Mouse (Mus musculus) splenic B cell, adult 2 months (primary cell): ENCODE data around the gene Pdhx.
A peak's percentile ranks its signal among the peaks of the same experiment; 100 is the strongest.

Experiments
- DNase-seq: peaks from one replicate; pipeline ENCODE4 v3.0.0-alpha.2; 2011; ENCODE audit warnings: low read depth, low spot score
- H3K27me3 ChIP-seq: 2 replicates; pipeline ENCODE4 v1.6.1; 2012; ENCODE audit warnings: mild to moderate bottlenecking, low read length, moderate library complexity, mixed read lengths; ENCODE audit not compliant: control insufficient read depth, poor library complexity, insufficient read depth, severe bottlenecking
- H3K36me3 ChIP-seq: 2 replicates; pipeline ENCODE4 v1.6.1; 2012; ENCODE audit warnings: mild to moderate bottlenecking, low read length, moderate library complexity, mixed read lengths; ENCODE audit not compliant: control insufficient read depth, poor library complexity, insufficient read depth, severe bottlenecking

Pdhx gene

DNA sequence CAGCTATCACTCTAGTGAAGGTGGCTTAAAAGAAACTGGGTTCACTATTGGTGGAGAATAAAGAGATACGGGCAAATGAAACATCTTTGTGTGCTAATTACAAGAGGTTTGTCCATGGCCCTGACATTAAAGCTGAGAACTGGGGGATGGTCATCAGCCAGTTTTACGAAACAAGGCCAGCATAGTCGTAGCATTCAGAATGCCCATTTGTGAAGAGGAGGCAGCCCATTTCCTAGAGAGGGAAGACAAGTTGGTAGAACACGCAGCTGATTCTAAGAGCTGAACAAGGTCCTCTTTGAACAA is 85.7 kb downstream of the Pdhx start:
- Histone ChIP-seq H3K36me3 (no peaks in the 10 kb centered on the region), H3K27me3 (no peaks in the 10 kb centered on the region)
- DNase-seq: no peak

DNA sequence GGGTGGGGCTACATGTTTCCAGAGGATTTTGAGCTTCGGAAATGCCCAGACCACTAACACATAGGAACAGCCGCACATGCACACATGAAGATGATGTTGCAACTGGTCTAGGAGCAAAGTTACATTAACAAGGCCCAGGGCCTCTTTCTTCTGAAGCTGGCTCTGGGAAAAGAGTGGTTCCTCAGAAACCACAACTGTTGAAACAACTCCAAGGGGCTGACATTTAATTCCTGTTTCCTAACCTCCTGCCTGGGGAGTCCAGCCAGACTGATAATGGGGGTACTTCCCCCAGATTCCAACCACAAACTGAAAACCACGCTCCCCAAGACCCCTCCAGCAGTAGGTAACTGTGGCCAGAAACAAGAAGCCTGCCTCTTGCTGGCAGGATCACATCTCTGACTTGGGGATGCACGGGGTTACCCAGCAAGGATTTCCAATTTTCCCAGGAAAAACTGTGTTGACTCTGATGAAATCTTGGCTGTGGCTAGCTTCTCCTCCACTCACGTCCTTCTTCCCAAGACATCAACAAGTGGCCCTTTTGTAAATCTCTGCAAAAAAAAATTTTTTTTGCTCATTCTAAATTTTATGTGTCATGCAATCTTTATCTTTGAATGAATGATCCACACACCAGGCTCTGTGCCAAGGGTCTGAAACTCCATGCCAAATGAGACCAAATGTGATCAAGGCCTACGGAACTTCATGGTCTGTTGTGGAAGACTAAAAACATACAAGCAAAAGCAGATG is 86.2 kb downstream of the Pdhx start:
- Histone ChIP-seq H3K27me3 (no peaks in the 10 kb centered on the region), H3K36me3 (no peaks in the 10 kb centered on the region)
- no peak for DNase-seq

DNA sequence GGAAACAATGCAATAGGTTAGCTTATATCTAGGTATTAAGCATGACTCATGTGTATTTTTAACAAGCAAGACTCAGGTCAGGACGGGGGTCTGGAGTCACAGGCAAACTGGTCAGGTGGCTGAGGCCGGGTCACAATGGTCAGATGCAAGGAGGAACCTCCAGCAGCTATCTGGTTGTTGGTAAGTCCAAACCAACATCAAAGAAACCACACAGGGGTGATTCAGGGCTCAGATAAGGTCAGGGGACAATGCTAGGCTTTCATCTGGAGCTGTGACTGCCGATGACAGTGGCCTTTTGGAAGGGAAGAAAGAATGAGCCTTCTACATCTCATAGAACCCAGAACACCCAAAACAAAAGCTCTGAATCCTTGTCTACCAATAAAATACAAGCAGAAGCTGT is 86.9 kb downstream of the Pdhx start:
- Histone ChIP-seq H3K36me3 (no peaks in the 10 kb centered on the region), H3K27me3 (no peaks in the 10 kb centered on the region)
- no peak for DNase-seq

DNA sequence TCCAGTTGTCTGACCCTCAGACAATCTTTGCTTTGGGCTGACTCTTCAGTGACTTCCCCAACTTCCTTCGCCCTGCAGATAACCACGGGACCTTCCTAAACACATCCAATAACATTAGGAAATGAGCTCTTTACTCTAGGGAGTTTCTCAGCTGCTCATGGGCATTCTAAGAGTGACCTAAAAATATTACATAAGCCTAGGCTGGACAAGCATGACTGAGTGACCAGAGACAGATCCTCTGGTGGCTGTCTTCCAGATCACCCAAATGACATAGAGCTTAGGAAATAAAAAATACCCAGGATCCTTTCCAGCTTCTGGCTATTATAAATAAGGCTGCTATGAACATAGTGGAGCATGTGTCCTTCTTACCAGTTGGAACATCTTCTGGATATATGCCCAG is 90.5 kb downstream of the Pdhx start:
- H3K36me3 ChIP-seq: no peaks in the 10 kb centered on the region
- no peaks in the 10 kb centered on the region for H3K27me3 ChIP-seq
- DNase-seq: no peak

DNA sequence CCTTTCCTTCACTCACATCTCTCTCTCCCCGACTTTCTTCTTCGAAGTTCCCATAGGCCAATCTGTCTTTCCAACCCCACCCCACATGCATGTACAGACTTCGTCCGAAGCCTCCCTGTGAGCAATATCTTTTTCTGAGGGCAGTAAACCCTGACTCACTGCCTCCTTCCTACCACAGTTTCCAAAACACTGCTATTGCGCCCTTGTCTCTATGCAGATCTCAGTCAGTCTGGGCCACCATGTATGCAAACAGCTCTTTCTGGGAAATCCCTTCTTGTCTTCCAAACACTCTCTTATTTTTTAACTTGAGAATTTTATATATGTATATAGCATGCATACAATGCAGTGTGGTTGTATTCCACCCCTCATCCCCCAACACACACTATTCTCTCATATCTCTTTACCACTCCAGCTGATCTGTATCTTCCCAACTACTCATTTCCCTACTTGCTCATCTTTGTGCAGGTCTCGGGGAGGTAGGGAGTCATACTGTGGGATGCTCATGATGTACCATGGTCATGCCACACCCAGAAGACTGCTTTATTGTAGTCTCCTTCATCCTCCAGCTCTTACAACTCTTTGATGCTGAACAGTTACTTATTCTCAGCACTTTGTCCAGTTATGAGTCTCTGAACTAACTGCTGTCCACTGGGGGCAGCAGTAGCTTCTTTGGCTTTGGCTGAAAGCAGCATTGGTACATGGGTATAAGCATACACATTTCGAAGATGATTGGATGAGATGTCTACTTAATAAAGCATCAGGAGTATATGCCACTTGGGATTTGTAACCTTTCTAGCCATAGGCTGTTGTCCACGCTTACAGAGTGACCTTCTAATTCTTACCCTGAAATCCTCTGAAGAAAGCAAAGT is 91.6 kb downstream of the Pdhx start:
- DNase-seq: peak; percentile 69

DNA sequence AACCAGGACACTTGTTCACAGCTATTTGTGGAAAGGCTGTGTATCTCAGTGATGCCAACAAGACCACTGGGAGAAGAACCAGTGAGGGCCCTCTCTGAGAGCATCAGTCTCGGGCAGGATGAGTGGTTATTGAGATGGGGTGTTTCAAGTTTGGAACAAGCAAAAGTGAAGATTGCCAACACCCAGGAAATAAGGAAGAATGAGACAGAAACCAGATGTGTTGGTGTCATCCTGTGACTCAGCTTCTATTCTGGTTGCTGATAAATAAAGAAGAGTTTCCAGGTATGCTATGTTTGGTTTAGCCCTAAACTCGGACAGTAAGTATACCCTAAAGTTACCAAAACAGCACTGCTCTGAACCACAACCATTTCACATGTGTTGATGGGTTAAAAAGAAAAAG is 92.4 kb downstream of the Pdhx start:
- H3K27me3 ChIP-seq: no peaks in the 10 kb centered on the region
- H3K36me3 ChIP-seq: no peaks in the 10 kb centered on the region
- peak; percentile 17 for DNase-seq

More for the DNA sequence above, 91.6 kb downstream of the Pdhx start:
- Histone ChIP-seq H3K27me3 (no peaks in the 10 kb centered on the region), H3K36me3 (no peaks in the 10 kb centered on the region)

DNA sequence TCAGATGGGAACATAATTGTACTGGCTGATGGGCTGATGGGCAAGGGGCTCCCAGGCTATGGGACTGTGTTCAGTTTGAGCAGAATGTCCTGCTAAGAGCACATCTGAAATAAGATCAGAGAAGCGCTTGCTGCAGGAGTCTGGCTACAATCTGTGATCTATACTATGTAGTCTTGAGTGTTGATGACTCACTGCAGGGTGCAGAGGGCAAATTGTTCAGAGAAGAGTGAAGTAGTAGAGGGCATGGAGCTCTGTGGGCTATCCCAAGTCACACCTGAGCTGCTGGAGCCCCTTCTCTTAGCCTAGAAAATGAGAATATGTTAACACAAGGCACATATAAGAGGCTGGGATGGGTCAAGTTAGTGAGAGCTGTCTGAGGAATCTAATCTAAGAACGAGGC is 93.8 kb downstream of the Pdhx start:
- DNase-seq: no peak
- H3K27me3 ChIP-seq: no peaks in the 10 kb centered on the region
- H3K36me3 ChIP-seq: no peaks in the 10 kb centered on the region

DNA sequence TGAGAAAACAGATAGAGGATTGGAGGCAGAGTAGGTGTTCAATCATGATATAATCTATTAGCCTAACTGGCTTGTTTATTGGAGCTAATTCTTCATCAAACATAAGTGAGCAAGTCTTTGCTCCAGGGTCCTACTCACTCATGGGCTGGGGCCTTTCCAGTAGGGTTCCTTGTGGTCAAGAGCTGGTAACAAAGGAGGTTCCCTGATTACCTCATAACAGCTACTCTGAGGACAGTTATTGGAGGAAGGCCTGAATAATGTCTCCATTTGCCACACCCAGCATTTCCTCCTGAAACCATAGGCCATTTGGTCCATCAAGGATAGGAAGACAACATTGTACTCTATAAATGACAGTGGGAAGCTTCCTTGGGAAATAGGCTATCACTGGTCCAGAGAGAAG is 94.2 kb downstream of the Pdhx start:
- Histone ChIP-seq H3K27me3 (no peaks in the 10 kb centered on the region), H3K36me3 (no peaks in the 10 kb centered on the region)
- no peak for DNase-seq

DNA sequence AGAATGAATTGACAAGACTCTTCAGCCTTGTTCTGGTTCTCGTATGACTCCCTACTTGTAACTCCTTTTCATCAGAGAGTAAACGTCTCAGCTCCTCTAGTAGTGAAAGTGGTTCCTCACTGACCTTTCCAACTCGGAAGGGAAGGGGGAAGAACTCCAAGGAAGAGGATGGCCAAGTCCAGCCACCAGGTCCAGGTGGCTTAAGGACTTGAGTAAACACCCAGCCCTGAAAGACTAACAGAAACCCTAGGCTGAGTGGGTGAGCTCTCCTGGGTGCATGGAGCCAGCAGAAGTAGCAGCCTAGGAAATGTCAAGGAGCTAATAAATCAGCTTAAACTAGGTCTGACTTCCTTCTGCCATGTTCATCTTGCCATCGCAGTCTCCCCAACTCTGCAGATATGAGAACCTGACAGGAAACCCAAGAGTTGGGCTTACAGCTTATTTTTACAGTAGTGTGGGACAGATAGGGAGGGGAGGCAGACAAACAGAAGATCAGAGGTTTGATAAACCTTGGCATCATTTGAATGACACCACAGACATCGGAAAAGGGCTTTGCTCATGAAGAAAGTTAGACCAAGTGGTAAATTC is 97.9 kb downstream of the Pdhx start:
- DNase-seq: no peak
- Histone ChIP-seq H3K27me3 (no peaks in the 10 kb centered on the region), H3K36me3 (no peaks in the 10 kb centered on the region)

DNA sequence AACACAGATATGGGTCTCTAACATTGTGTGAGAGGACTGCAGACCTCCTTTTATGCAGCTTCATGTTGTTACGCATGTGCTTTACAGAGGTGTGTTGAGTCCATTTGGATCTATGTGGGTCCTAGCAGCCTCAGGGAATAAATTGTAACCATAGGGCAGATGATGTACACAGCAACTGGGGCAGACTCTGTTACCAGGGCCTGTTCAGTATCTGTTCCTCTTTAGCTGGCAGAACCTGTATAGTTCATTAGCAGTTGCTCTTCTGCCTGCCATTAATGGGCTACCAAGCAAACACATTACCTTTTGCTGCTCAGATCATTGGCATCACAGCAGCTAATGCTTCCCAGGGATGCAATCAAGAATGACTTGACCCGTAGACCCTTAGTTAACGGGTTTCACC is 100.2 kb downstream of the Pdhx start:
- H3K36me3 ChIP-seq: no peaks in the 10 kb centered on the region
- peak; percentile 66 for DNase-seq
- H3K27me3 ChIP-seq: no peaks in the 10 kb centered on the region

DNA sequence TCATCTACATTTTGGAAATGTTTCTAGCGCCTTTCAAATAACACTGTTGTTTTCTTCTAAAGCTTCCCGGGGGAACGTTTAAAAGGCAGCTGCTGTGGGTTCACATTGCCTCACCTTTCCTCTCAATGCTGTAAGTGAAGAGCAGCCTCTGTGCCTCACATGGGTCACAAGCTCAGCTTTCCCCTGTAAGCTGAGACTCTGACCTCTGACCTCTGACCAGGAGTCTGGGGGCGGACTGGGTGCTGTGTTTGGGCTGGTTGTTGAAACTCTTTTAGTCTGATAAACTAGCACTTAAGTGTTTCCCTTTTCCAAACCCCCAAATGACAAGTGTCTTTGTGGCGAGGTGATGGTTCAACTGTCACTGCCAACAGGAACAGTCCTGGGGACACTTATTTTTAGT is 100.7 kb downstream of the Pdhx start:
- no peak for DNase-seq
- Histone ChIP-seq H3K36me3 (no peaks in the 10 kb centered on the region), H3K27me3 (no peaks in the 10 kb centered on the region)

DNA sequence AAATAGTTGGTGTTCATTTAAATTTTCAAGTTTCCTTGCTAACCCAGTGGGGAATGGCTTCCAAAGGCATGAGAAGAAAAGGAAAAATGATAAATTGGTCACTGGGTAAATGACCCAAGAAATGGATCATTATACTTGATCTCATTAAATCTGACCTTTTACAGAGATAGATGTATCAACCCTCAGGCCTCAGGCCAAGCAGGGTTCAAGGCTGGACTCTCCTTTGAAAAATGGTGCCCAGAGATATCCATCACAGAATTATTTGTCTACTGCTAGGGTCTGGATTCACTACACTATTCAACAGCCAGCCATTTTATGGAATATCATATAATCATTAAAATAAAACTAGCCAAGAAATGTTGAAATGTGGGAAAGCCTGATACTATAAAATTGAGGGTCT is 101.4 kb downstream of the Pdhx start:
- no peaks in the 10 kb centered on the region for H3K27me3 ChIP-seq
- H3K36me3 ChIP-seq: no peaks in the 10 kb centered on the region
- no peak for DNase-seq
